Mouse (Mus musculus): ENCODE measurements around the gene Morn5. TPM values are rescaled to one million over a fixed set of nuclear protein-coding genes. Genes with fewer than 3 reads are reported as not detected.

The Morn5 gene
- total RNA-seq, 2 experiments from 2014 or later: not detected

GRCm38 (mm10) chr2:36061409-36061808 is 12.2 kb downstream of the Morn5 start:
- ATAC-seq (replicated peaks; ENCODE audit: poor library complexity, severe bottlenecking): no peak

- no peak for ATAC-seq (replicated peaks; ENCODE audit: poor library complexity, severe bottlenecking)
Measured at GRCm38 (mm10) chr2:36067132-36067531, 17.9 kb downstream of the Morn5 start.

- ATAC-seq (replicated peaks; ENCODE audit: poor library complexity, severe bottlenecking): no peak
Measured at GRCm38 (mm10) chr2:36071660-36072305, 22.5 kb downstream of the Morn5 start.

GRCm38 (mm10) chr2:36073781-36074180 is 24.5 kb downstream of the Morn5 start:
- no peak for ATAC-seq (replicated peaks; ENCODE audit: poor library complexity, severe bottlenecking)

GRCm38 (mm10) chr2:36075210-36075609 is 26.0 kb downstream of the Morn5 start:
- peak; percentile 50; the same call in 1 of the 2 replicates for ATAC-seq (replicated peaks; ENCODE audit: poor library complexity, severe bottlenecking)

- no peak for ATAC-seq (replicated peaks; ENCODE audit: poor library complexity, severe bottlenecking)
Measured at GRCm38 (mm10) chr2:36077160-36077761, 28.0 kb downstream of the Morn5 start.

- no peak for ATAC-seq (replicated peaks; ENCODE audit: poor library complexity, severe bottlenecking)
Measured at GRCm38 (mm10) chr2:36081446-36081845, 32.2 kb downstream of the Morn5 start.

- ATAC-seq (replicated peaks; ENCODE audit: poor library complexity, severe bottlenecking): no peak
Measured at GRCm38 (mm10) chr2:36082802-36083580, 33.7 kb downstream of the Morn5 start.

- ATAC-seq (replicated peaks; ENCODE audit: poor library complexity, severe bottlenecking): no peak
Measured at GRCm38 (mm10) chr2:36085041-36085440, 35.8 kb downstream of the Morn5 start.

GRCm38 (mm10) chr2:36089190-36089589 is 39.9 kb downstream of the Morn5 start:
- no peak for ATAC-seq (replicated peaks; ENCODE audit: poor library complexity, severe bottlenecking)

GRCm38 (mm10) chr2:36090853-36091741 is 41.8 kb downstream of the Morn5 start:
- ATAC-seq (replicated peaks; ENCODE audit: poor library complexity, severe bottlenecking): peak; percentile 81

GRCm38 (mm10) chr2:36092748-36093147 is 43.5 kb downstream of the Morn5 start:
- no peak for ATAC-seq (replicated peaks; ENCODE audit: poor library complexity, severe bottlenecking)

GRCm38 (mm10) chr2:36093301-36093700 is 44.0 kb downstream of the Morn5 start:
- ATAC-seq (replicated peaks; ENCODE audit: poor library complexity, severe bottlenecking): no peak

- no peak for ATAC-seq (replicated peaks; ENCODE audit: poor library complexity, severe bottlenecking)
Measured at GRCm38 (mm10) chr2:36093914-36094475, 44.7 kb downstream of the Morn5 start.

GRCm38 (mm10) chr2:36097129-36097815 is 48.0 kb downstream of the Morn5 start:
- ATAC-seq (replicated peaks; ENCODE audit: poor library complexity, severe bottlenecking): no peak

- ATAC-seq (replicated peaks; ENCODE audit: poor library complexity, severe bottlenecking): no peak
Measured at GRCm38 (mm10) chr2:36098021-36098420, 48.8 kb downstream of the Morn5 start.

GRCm38 (mm10) chr2:36099739-36100138 is 50.5 kb downstream of the Morn5 start:
- no peak for ATAC-seq (replicated peaks; ENCODE audit: poor library complexity, severe bottlenecking)

- no peak for ATAC-seq (replicated peaks; ENCODE audit: poor library complexity, severe bottlenecking)
Measured at GRCm38 (mm10) chr2:36101866-36102558, 52.8 kb downstream of the Morn5 start.

GRCm38 (mm10) chr2:36102559-36102946 is 53.3 kb downstream of the Morn5 start:
- ATAC-seq (replicated peaks; ENCODE audit: poor library complexity, severe bottlenecking): peak; percentile 13; the same call in 1 of the 2 replicates
